Mouse (Mus musculus) myocyte (in vitro differentiated cells): Measurements from ENCODE around the gene Ifi35. TPM values are rescaled to one million over a fixed set of nuclear protein-coding genes. Genes with fewer than 3 reads are reported as not detected.
"Not testable (repeated sequence)": the region's sequence is repeated elsewhere in the genome, so short reads cannot be mapped to it uniquely, and the experiment has no call there.

Experiments used
- H3K27me3 ChIP-seq: one replicate; pipeline ENCODE4 v1.6.1; 2011; ENCODE audit not compliant: control insufficient read depth, insufficient read depth, insufficient read length
- H3K36me3 ChIP-seq: one replicate; pipeline ENCODE4 v1.6.1; 2011; ENCODE audit not compliant: control insufficient read depth, insufficient read depth
- H3K4me2 ChIP-seq: one replicate; pipeline ENCODE4 v1.6.1; 2011; ENCODE audit warnings: low read depth, control low read depth
- H3K4me3 ChIP-seq: one replicate; pipeline ENCODE4 v1.5.1; 2011; ENCODE audit warnings: mild to moderate bottlenecking, control low read depth, moderate library complexity
- H3K79me2 ChIP-seq: one replicate; pipeline ENCODE4 v1.6.1; 2011; ENCODE audit not compliant: control insufficient read depth, insufficient read depth
- H3ac ChIP-seq: one replicate; pipeline ENCODE4 v1.6.1; 2011; ENCODE audit not compliant: control insufficient read depth, insufficient read length
- CEBPB ChIP-seq: IDR thresholded peaks from 2 replicates; pipeline ENCODE4 v1.6.1; 2011; ENCODE audit warnings: mild to moderate bottlenecking, moderate library complexity; ENCODE audit not compliant: poor library complexity, insufficient read depth, severe bottlenecking
- E2F4 ChIP-seq: IDR thresholded peaks from one replicate; pipeline ENCODE4 v1.6.1; 2011; ENCODE audit warnings: mild to moderate bottlenecking, control low read depth, moderate library complexity; ENCODE audit not compliant: insufficient read depth
- MAX ChIP-seq: IDR thresholded peaks from one replicate; pipeline ENCODE4 v1.6.1; 2011; ENCODE audit warnings: low read depth, mild to moderate bottlenecking, control low read depth
- MYOD1 ChIP-seq, 3 experiments: IDR thresholded peaks; one replicate each; pipeline ENCODE4 v1.6.1; 2011; ENCODE audit warnings: control low read depth in 2 of 3, low read depth in 2 of 3, mild to moderate bottlenecking in 2 of 3, moderate library complexity in 1 of 3; ENCODE audit not compliant: insufficient read length in 2 of 3, control insufficient read depth in 1 of 3
- MYOG ChIP-seq, 3 experiments: IDR thresholded peaks; one replicate each; pipeline ENCODE4 v1.6.1; 2011; ENCODE audit warnings: control low read depth in 2 of 3, low read depth in 2 of 3, mild to moderate bottlenecking in 2 of 3; ENCODE audit not compliant: insufficient read length in 2 of 3, control insufficient read depth in 1 of 3, insufficient read depth in 1 of 3
- POLR2A ChIP-seq: IDR thresholded peaks from one replicate; pipeline ENCODE4 v1.6.1; 2011; ENCODE audit warnings: low read depth, mild to moderate bottlenecking, control low read depth, moderate library complexity; ENCODE audit not compliant: insufficient read length
- POLR2AphosphoS2 ChIP-seq: IDR thresholded peaks from one replicate; pipeline ENCODE4 v1.6.1; 2011; ENCODE audit warnings: low read depth, control low read depth; ENCODE audit not compliant: insufficient read length
- REST ChIP-seq: IDR thresholded peaks from one replicate; pipeline ENCODE4 v1.6.1; 2011; ENCODE audit warnings: mild to moderate bottlenecking, control low read depth, moderate library complexity; ENCODE audit not compliant: insufficient read depth, insufficient read length
- SRF ChIP-seq: IDR thresholded peaks from one replicate; pipeline ENCODE4 v1.6.1; 2011; ENCODE audit warnings: low read depth; ENCODE audit not compliant: control insufficient read depth, insufficient read length
- TCF12 ChIP-seq: IDR thresholded peaks from one replicate; pipeline ENCODE4 v1.6.1; 2011; ENCODE audit warnings: mild to moderate bottlenecking, control low read depth; ENCODE audit not compliant: poor library complexity, insufficient read depth, severe bottlenecking
- TCF3 ChIP-seq: IDR thresholded peaks from one replicate; pipeline ENCODE4 v1.6.1; 2011; ENCODE audit warnings: low read depth, control low read depth; ENCODE audit not compliant: insufficient read length
- USF1 ChIP-seq: IDR thresholded peaks from one replicate; pipeline ENCODE4 v1.6.1; 2011; ENCODE audit warnings: low read depth, mild to moderate bottlenecking, control low read depth, moderate library complexity
- polyA plus RNA-seq: library from polyadenylated mRNA; unstranded; fragments of >200 nt; fragmentation: generic; extraction: Trizol; gene quantifications from one replicate; pipeline ENCODE4 v1.2.1, GENCODE M21; 2012; ENCODE audit warnings: missing spikeins

Gene Ifi35
- polyA plus RNA-seq, 1 experiment = 24.8 TPM

DNA sequence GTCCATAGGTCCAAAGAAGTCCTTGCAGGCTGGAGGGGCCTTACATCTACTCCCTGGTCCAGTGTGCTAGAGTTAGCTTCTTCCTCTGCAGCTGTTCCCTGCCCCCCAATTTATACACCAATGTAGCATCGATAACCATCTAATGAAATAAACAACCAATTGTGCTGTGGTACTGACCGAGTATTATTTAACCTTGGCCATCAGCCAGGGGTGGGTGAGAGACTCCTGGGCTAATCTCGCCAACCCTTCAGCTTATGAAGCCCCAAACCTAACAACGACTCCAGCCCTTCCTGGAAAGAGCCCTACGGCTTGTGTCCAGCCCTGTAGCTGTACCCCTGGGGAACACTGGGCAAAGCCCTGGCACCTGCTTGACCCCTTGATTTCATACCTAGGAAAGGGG, 26.1 kb downstream of the Ifi35 start:
- TF ChIP-seq REST = no peak
- no peak for TF ChIP-seq POLR2A
- TF ChIP-seq TCF3 = no peak

DNA sequence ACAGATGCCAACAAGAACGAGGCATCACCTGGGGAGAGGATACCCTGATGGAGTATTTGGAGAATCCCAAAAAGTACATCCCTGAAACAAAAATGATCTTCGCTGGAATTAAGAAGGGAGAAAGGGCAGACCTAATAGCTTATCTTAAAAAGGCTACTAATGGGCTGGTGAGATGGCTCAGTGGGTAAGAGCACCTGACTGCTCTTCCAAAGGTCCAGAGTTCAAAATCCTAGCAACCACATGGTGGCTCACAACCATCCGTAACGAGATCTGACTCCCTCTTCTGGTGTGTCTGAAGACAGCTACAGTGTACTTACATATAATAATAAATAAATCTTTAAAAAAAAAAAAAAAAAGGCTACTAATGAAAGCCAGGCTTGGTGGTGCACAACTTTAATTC, 28.2 kb downstream of the Ifi35 start:
- H3K4me2 ChIP-seq = not testable (repeated sequence)

More for the DNA sequence above, 26.1 kb downstream of the Ifi35 start:
- H3K27me3 ChIP-seq = no peaks in the 10 kb centered on the region
- no peaks in the 10 kb centered on the region for H3K36me3 ChIP-seq
- H3ac ChIP-seq = no peak overlapping the region
- no peaks in the 10 kb centered on the region for H3K79me2 ChIP-seq
- H3K4me3 ChIP-seq = no peak overlapping the region
- H3K4me2 ChIP-seq = no peak overlapping the region

DNA sequence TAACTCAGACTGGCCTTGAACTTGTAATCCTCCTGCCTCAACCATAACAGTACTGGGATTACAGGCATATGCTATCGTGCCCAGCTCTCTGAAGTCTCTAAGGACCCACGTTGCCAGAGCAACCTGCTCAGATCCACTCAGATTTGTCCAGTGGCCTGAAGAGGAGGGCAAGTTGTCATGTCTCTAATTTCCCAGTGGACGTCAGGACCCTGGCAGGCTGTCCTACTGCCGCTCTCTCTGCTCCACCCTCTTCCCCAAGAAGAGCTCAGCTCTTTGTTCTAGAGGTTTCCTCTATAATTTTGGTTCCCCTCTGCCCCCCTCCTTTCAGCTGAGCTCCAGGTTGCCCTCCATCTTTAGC, 29.0 kb downstream of the Ifi35 start:
- no peak overlapping the region for H3ac ChIP-seq
- no peak overlapping the region for H3K4me2 ChIP-seq
- H3K4me3 ChIP-seq = no peak overlapping the region
- TF ChIP-seq POLR2A = no peak
- no peak for TF ChIP-seq MAX
- no peaks in the 10 kb centered on the region for H3K27me3 ChIP-seq
- no peaks in the 10 kb centered on the region for H3K79me2 ChIP-seq
- H3K36me3 ChIP-seq = no peaks in the 10 kb centered on the region

More for the DNA sequence above, 28.2 kb downstream of the Ifi35 start:
- not testable (repeated sequence) for H3K4me3 ChIP-seq, H3K36me3 ChIP-seq, H3K79me2 ChIP-seq, H3K27me3 ChIP-seq, H3ac ChIP-seq

DNA sequence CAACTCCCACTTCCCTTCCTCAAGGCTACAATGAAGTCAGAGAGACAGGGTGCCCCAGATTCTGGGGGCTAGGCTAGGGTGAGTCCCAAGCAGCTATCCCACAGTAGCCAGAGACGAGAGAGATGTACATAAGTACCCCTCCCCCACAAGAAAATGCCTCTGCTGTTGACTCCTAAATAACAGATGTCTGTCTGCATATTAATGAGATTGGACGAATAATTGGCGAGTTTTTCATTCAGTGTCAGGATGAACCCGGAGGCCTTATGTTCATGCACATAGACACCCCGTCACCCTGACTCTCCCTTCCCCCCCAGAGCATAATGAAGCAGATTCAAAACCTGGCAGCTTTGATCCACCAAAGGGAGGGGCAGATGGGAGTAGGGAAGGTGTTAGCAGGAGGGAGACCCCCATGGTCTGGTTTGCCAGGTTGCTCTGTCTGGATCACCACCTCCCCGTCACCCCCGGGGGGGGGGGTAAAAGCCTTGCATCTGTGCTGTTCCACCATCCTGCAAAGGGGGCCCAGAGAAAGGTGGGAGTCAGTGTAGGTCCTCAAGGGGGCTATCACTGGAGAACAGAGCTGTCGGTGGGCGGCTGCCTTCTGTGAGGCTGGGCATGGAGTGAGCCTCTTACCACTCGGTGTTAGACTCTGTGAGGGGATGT, 29.5 kb downstream of the Ifi35 start:
- no peak overlapping the region for H3ac ChIP-seq
- TF ChIP-seq CEBPB (no peak), REST (no peak), MYOD1 (IDR thresholded peaks at IDR 0.05; ENCODE audit: control insufficient read depth in 1 of 3, insufficient read length in 2 of 3, low read depth in 2 of 3) (no peak), TCF3 (no peak)
- no peaks in the 10 kb centered on the region for H3K27me3 ChIP-seq
- H3K4me3 ChIP-seq = no peak overlapping the region
- H3K36me3 ChIP-seq = no peaks in the 10 kb centered on the region
- H3K79me2 ChIP-seq = no peaks in the 10 kb centered on the region
- H3K4me2 ChIP-seq = no peak overlapping the region

DNA sequence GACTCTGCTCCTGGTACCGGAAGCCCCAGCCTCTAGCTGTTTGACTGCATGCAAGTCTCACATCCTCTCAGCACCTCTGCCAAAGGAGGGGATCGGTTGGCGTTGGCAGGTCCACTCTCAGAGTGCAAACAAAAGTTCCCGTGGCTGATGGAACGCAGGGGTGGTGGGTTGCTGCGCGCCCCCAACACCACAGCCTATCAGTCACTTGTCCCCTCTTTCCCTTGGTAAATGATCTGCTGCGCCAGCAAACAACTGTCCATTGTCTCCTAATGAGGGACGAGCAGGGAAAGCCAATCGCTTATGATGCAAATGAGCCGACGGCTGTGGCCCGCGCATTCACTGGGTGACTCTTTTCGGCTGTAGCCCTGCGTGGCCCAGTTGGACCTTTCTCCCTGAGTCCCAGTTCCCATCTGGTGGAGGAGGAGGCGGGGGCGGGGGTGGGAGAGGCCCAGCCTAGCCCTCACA, 31.0 kb downstream of the Ifi35 start:
- Histone ChIP-seq H3K79me2 (no peaks in the 10 kb centered on the region), H3ac (no peak overlapping the region), H3K4me3 (no peak overlapping the region), H3K27me3 (no peaks in the 10 kb centered on the region), H3K4me2 (no peak overlapping the region), H3K36me3 (no peaks in the 10 kb centered on the region)
- no peak for TF ChIP-seq POLR2AphosphoS2
- no peak for TF ChIP-seq CEBPB
- TF ChIP-seq SRF = no peak
- TF ChIP-seq E2F4 = no peak
- no peak for TF ChIP-seq USF1
- TF ChIP-seq TCF12 = no peak
- no peak for TF ChIP-seq MAX
- TF ChIP-seq POLR2A = no peak
- TF ChIP-seq REST = no peak

DNA sequence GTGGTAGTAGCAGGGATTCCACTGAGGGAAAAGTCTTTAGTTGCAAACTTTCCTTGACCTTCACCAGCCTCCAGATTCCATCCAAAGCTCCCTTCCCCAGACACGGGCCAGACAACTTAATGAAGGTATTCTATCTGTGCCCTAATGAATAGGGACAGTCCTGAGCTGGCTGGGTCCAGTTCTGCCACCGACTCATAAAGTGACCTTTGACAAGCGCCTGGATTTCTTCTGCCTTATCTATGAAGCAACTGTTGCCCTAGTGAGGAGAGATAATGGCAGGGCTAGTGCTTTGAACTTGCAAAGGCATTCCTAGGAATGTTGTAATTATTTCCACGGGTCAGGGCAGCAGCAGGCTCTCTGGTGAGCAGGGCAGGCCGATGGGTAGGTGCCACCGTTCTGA, 32.7 kb downstream of the Ifi35 start:
- Histone ChIP-seq H3ac (no peak overlapping the region), H3K27me3 (no peaks in the 10 kb centered on the region), H3K4me3 (no peak overlapping the region), H3K4me2 (no peak overlapping the region), H3K36me3 (no peaks in the 10 kb centered on the region), H3K79me2 (no peaks in the 10 kb centered on the region)
- TF ChIP-seq MAX = no peak
- TF ChIP-seq MYOD1 (IDR thresholded peaks at IDR 0.05; ENCODE audit: control insufficient read depth in 1 of 3, insufficient read length in 2 of 3, low read depth in 2 of 3) = no peak
- no peak for TF ChIP-seq USF1
- TF ChIP-seq REST = no peak
- no peak for TF ChIP-seq POLR2AphosphoS2
- TF ChIP-seq E2F4 = no peak
- TF ChIP-seq MYOG (IDR thresholded peaks at IDR 0.05; ENCODE audit: control insufficient read depth in 1 of 3, insufficient read depth in 1 of 3, insufficient read length in 2 of 3, low read depth in 2 of 3) = no peak
